Mouse (Mus musculus): ENCODE data around the gene Brsk2.

- TF ChIP-seq CHD2 (IDR thresholded peaks at IDR 0.05; ENCODE audit: low read depth, low read length) = no peak
- TF ChIP-seq HCFC1 (IDR thresholded peaks at IDR 0.05; ENCODE audit: borderline replicate concordance, insufficient read depth, low read length) = no peak
- TF ChIP-seq MAFK (IDR thresholded peaks at IDR 0.05; ENCODE audit: insufficient read depth, low read depth, low read length) = no peak
- no peak for TF ChIP-seq ZNF384 (IDR thresholded peaks at IDR 0.05; ENCODE audit: low read depth, low read length)
These were observed 70.1 kb downstream of the Brsk2 start for GRCm38 (mm10) chr7:142019699-142020098.
